Mouse (Mus musculus): ENCODE results near the gene Olfr516.
"Not testable (repeated sequence)": the region's sequence is repeated elsewhere in the genome, so short reads cannot be mapped to it uniquely, and the experiment has no call there.

Gene Olfr516

GRCm38 (mm10) chr7:108850429-108850828, at the start of gene Olfr516:
Gene Olfr516, minus strand, starts transcription at chr7:108850529.
- no peak for DNase-seq (ENCODE audit: low spot score in 2 of 2)

- DNase-seq (ENCODE audit: low spot score in 2 of 2), result no peak
Measured at GRCm38 (mm10) chr7:108894320-108894719, 44.0 kb upstream of the Olfr516 start, which contains the start of gene Olfr519. Gene Olfr519, minus strand, starts transcription at chr7:108894420.

- no peak for DNase-seq (ENCODE audit: low spot score in 2 of 2)
Measured at GRCm38 (mm10) chr7:108884906-108885305, 34.6 kb upstream of the Olfr516 start, which contains the start of gene Olfr518. Gene Olfr518, minus strand, starts transcription at chr7:108885006.

- no peak for DNase-seq (ENCODE audit: low spot score in 2 of 2)
Measured at GRCm38 (mm10) chr7:108872279-108872678, 21.9 kb upstream of the Olfr516 start, which contains the start of gene Olfr517. Gene Olfr517, minus strand, starts transcription at chr7:108872379.

- DNase-seq (ENCODE audit: low spot score in 2 of 2), result no peak
Measured at GRCm38 (mm10) chr7:108825897-108826296, 24.4 kb downstream of the Olfr516 start, which contains the start of gene Olfr514. Gene Olfr514, minus strand, starts transcription at chr7:108825997.

GRCm38 (mm10) chr7:108814593-108815215, 35.6 kb downstream of the Olfr516 start:
- DNase-seq (ENCODE audit: low spot score in 2 of 2), result not testable (repeated sequence)

GRCm38 (mm10) chr7:108797205-108797933, 53.0 kb downstream of the Olfr516 start:
- DNase-seq (ENCODE audit: low spot score in 2 of 2), result no peak

Measured in spleen, postnatal 14 days (tissue).